Mouse (Mus musculus) intestine, embryonic 16.5 days (tissue): Measurements from ENCODE around the gene Zfp692. TPM values are rescaled to one million over a fixed set of nuclear protein-coding genes. Genes with fewer than 3 reads are reported as not detected.
"Not testable (repeated sequence)": the region's sequence is repeated elsewhere in the genome, so short reads cannot be mapped to it uniquely, and the experiment has no call there.

ENCODE experiments used
- ATAC-seq: fragments of 200-750 bp; cut with Nextera tagmentation; 2 replicates; pipeline ENCODE4 v1.8.0; 2017; ENCODE audit warnings: moderate TSS enrichment, moderate library complexity
- H3K27ac ChIP-seq: fragments of 300-500 bp; sonication (generic); 2 replicates; pipeline ENCODE4 v1.5.1; 2014; ENCODE audit warnings: mild to moderate bottlenecking, low read length
- H3K27me3 ChIP-seq: fragments of 300-500 bp; sonication (generic); replicated peaks from 2 replicates; pipeline ENCODE4 v1.6.1; 2014; ENCODE audit warnings: low read length, control low read depth, mixed read lengths; ENCODE audit not compliant: control insufficient read depth, insufficient read depth
- H3K36me3 ChIP-seq: fragments of 300-500 bp; sonication (generic); 2 replicates; pipeline ENCODE4 v1.6.1; 2014; ENCODE audit warnings: low read length, control low read depth; ENCODE audit not compliant: control insufficient read depth, insufficient read depth
- H3K4me1 ChIP-seq: fragments of 300-500 bp; sonication (generic); 2 replicates; pipeline ENCODE4 v1.6.1; 2014; ENCODE audit warnings: low read length, control low read depth, mixed read lengths; ENCODE audit not compliant: control insufficient read depth, insufficient read depth
- H3K4me2 ChIP-seq: fragments of 300-500 bp; sonication (generic); 2 replicates; pipeline ENCODE4 v1.6.1; 2014; ENCODE audit warnings: low read depth, low read length, control low read depth
- H3K4me3 ChIP-seq: fragments of 300-500 bp; sonication (generic); 2 replicates; pipeline ENCODE4 v1.5.1; 2014; ENCODE audit warnings: mild to moderate bottlenecking, low read length
- H3K9ac ChIP-seq: fragments of 300-500 bp; sonication (generic); 2 replicates; pipeline ENCODE4 v1.6.1; 2014; ENCODE audit warnings: low read depth, low read length
- H3K9me3 ChIP-seq: fragments of 300-500 bp; sonication (generic); 2 replicates; pipeline ENCODE4 v1.6.1; 2016; ENCODE audit warnings: low read length, control low read depth; ENCODE audit not compliant: control insufficient read depth
- WGBS: fragments of 180-500 bp; shearing (Covaris S2); extraction: QIAGEN DNeasy Blood & Tissue Kit; methylation state at CpG from one replicate; pipeline ENCODE4 v1.1.7; 2014; 5-methylcytosine and 5-hydroxymethylcytosine counted together
- polyA plus RNA-seq: library from polyadenylated mRNA; unstranded; fragments of >200 nt; fragmentation: Nextera tagmentation; extraction: Ambion mirVana; gene quantifications from 2 replicates; pipeline ENCODE4 v1.2.1, GENCODE M21; 2015

The Zfp692 gene
- polyA plus RNA-seq, 1 experiment from 2014 or later = 22.0 TPM

- peaks cover 19% of the 10 kb centered on the region for H3K4me1 ChIP-seq
- no peaks in the 10 kb centered on the region for H3K36me3 ChIP-seq
- peak overlapping the region; percentile 95 for H3K27ac ChIP-seq
- WGBS = 1% methylated on average over 26 of the region's 26 CpGs
- H3K9ac ChIP-seq = peak overlapping the region; percentile 79
- peak overlapping the region; percentile 59 for H3K4me2 ChIP-seq
- no peaks in the 10 kb centered on the region for H3K27me3 ChIP-seq
- no peaks in the 10 kb centered on the region for H3K9me3 ChIP-seq
- peak; percentile 66 for ATAC-seq
- peak overlapping the region; percentile 70 for H3K4me3 ChIP-seq
These were observed 4.0 kb upstream of the Zfp692 start for GRCm38 (mm10) chr11:58302774-58303445.

GRCm38 (mm10) chr11:58303594-58303993 lies 3.3 kb upstream of the Zfp692 start:
- Histone ChIP-seq H3K9ac (no peak overlapping the region), H3K4me1 (peaks cover 21% of the 10 kb centered on the region), H3K4me3 (peak overlapping the region; percentile 26), H3K36me3 (no peaks in the 10 kb centered on the region), H3K9me3 (no peaks in the 10 kb centered on the region), H3K27me3 (no peaks in the 10 kb centered on the region), H3K27ac (no peak overlapping the region), H3K4me2 (peak overlapping the region; percentile 44)
- ATAC-seq = no peak
- 17% methylated on average over 7 of the region's 7 CpGs for whole genome bisulfite sequencing

GRCm38 (mm10) chr11:58305299-58305698 lies 1.6 kb upstream of the Zfp692 start:
- peaks cover 21% of the 10 kb centered on the region for H3K4me1 ChIP-seq
- H3K9me3 ChIP-seq, ATAC-seq, H3K27ac ChIP-seq, H3K9ac ChIP-seq, H3K36me3 ChIP-seq, H3K27me3 ChIP-seq, H3K4me2 ChIP-seq, H3K4me3 ChIP-seq: not testable (repeated sequence)
- 93% methylated on average over 8 of the region's 8 CpGs for WGBS

GRCm38 (mm10) chr11:58307411-58308080 lies 677 bp downstream of the Zfp692 start:
- Histone ChIP-seq H3K4me1 (peaks cover 17% of the 10 kb centered on the region), H3K27ac (peak overlapping the region; percentile 81), H3K9me3 (no peaks in the 10 kb centered on the region), H3K9ac (peak overlapping the region; percentile 82), H3K4me3 (peak overlapping the region; percentile 66), H3K4me2 (peak overlapping the region; percentile 98), H3K36me3 (no peaks in the 10 kb centered on the region), H3K27me3 (no peaks in the 10 kb centered on the region)
- WGBS = under 1% methylated on average over 42 of the region's 42 CpGs
- ATAC-seq = peak; percentile 86

- Histone ChIP-seq H3K4me2 (no peak overlapping the region), H3K27me3 (no peaks in the 10 kb centered on the region), H3K4me3 (no peak overlapping the region), H3K36me3 (no peaks in the 10 kb centered on the region), H3K9me3 (no peaks in the 10 kb centered on the region), H3K4me1 (peaks cover 15% of the 10 kb centered on the region), H3K9ac (no peak overlapping the region), H3K27ac (no peak overlapping the region)
- ATAC-seq = no peak
- 91% methylated on average over 9 of the region's 9 CpGs for WGBS
These were observed 1.8 kb downstream of the Zfp692 start for GRCm38 (mm10) chr11:58308661-58309060.

- H3K4me1 ChIP-seq = no peaks in the 10 kb centered on the region
- H3K27ac ChIP-seq = no peak overlapping the region
- H3K36me3 ChIP-seq = peaks cover 10% of the 10 kb centered on the region
- ATAC-seq = no peak
- no peak overlapping the region for H3K4me3 ChIP-seq
- H3K27me3 ChIP-seq = no peaks in the 10 kb centered on the region
- H3K9ac ChIP-seq = no peak overlapping the region
- H3K9me3 ChIP-seq = no peaks in the 10 kb centered on the region
- WGBS = 86% methylated on average over 6 of the region's 6 CpGs
- no peak overlapping the region for H3K4me2 ChIP-seq
These were observed 7.2 kb downstream of the Zfp692 start for GRCm38 (mm10) chr11:58314069-58314468.

GRCm38 (mm10) chr11:58315536-58316168 lies 8.8 kb downstream of the Zfp692 start:
- no peak for ATAC-seq
- Histone ChIP-seq H3K9ac (no peak overlapping the region), H3K9me3 (no peaks in the 10 kb centered on the region), H3K4me1 (no peaks in the 10 kb centered on the region), H3K4me3 (no peak overlapping the region), H3K36me3 (peaks cover 10% of the 10 kb centered on the region), H3K27ac (no peak overlapping the region), H3K27me3 (no peaks in the 10 kb centered on the region), H3K4me2 (no peak overlapping the region)
- WGBS = 93% methylated on average over 5 of the region's 5 CpGs

GRCm38 (mm10) chr11:58316344-58316743 lies 9.5 kb downstream of the Zfp692 start:
- ATAC-seq = no peak
- H3K36me3 ChIP-seq = peaks cover 10% of the 10 kb centered on the region
- 84% methylated on average over 17 of the region's 17 CpGs for WGBS

GRCm38 (mm10) chr11:58316768-58317390 lies 10.0 kb downstream of the Zfp692 start:
- Histone ChIP-seq H3K4me3 (no peak overlapping the region), H3K27ac (no peak overlapping the region), H3K9me3 (no peaks in the 10 kb centered on the region), H3K9ac (no peak overlapping the region), H3K4me1 (peaks cover 3% of the 10 kb centered on the region; the same call in 1 of the 2 replicates), H3K36me3 (peaks cover 10% of the 10 kb centered on the region), H3K27me3 (no peaks in the 10 kb centered on the region), H3K4me2 (no peak overlapping the region)
- 71% methylated on average over 28 of the region's 28 CpGs for WGBS
- 0 out of 2 replicates have a peak, but pooled peaks have one; percentile 27 for ATAC-seq

More at GRCm38 (mm10) chr11:58316344-58316743, 9.5 kb downstream of the Zfp692 start:
- H3K9me3 ChIP-seq = no peaks in the 10 kb centered on the region
- H3K9ac ChIP-seq = no peak overlapping the region
- no peak overlapping the region for H3K4me2 ChIP-seq
- H3K4me3 ChIP-seq = no peak overlapping the region
- no peak overlapping the region for H3K27ac ChIP-seq
- H3K27me3 ChIP-seq = no peaks in the 10 kb centered on the region
- peaks cover under 1% of the 10 kb centered on the region; the same call in 1 of the 2 replicates for H3K4me1 ChIP-seq
